Mouse (Mus musculus) limb, embryonic 15.5 days (tissue): ENCODE data around the gene Sdhaf3. TPM values are rescaled to one million over a fixed set of nuclear protein-coding genes. Genes with fewer than 3 reads are reported as not detected.

ENCODE experiments used
- ATAC-seq: fragments of 200-750 bp; cut with Nextera tagmentation; 2 replicates; pipeline ENCODE4 v1.8.0; 2017; ENCODE audit warnings: low read depth, moderate TSS enrichment; ENCODE audit not compliant: insufficient number of reproducible peaks, low FRiP score, low TSS enrichment
- H3K27ac ChIP-seq: fragments of 300-500 bp; sonication (generic); 2 replicates; pipeline ENCODE4 v1.5.1; 2015; ENCODE audit warnings: moderate library complexity, mild to moderate bottlenecking, inconsistent platforms
- H3K27me3 ChIP-seq: fragments of 300-500 bp; sonication (generic); 2 replicates; pipeline ENCODE4 v1.6.1; 2015; ENCODE audit warnings: inconsistent platforms
- H3K36me3 ChIP-seq: fragments of 300-500 bp; sonication (generic); 2 replicates; pipeline ENCODE4 v1.6.1; 2015; ENCODE audit warnings: inconsistent platforms
- H3K4me1 ChIP-seq: fragments of 300-500 bp; sonication (generic); 2 replicates; pipeline ENCODE4 v1.6.1; 2015; ENCODE audit warnings: inconsistent platforms
- H3K4me2 ChIP-seq: fragments of 300-500 bp; sonication (generic); 2 replicates; pipeline ENCODE4 v1.6.1; 2015; ENCODE audit warnings: mild to moderate bottlenecking, inconsistent platforms
- H3K4me3 ChIP-seq: fragments of 300-500 bp; sonication (generic); 2 replicates; pipeline ENCODE4 v1.5.1; 2015; ENCODE audit warnings: mild to moderate bottlenecking, inconsistent platforms
- H3K9ac ChIP-seq: fragments of 300-500 bp; sonication (generic); 2 replicates; pipeline ENCODE4 v1.6.1; 2015; ENCODE audit warnings: inconsistent platforms
- H3K9me3 ChIP-seq: fragments of 300-500 bp; sonication (generic); 2 replicates; pipeline ENCODE4 v1.6.1; 2016; ENCODE audit warnings: inconsistent platforms
- WGBS: fragments of 180-500 bp; shearing (Covaris S2); methylation state at CpG from one replicate; pipeline ENCODE4 v1.1.7; 2015; 5-methylcytosine and 5-hydroxymethylcytosine counted together
- polyA plus RNA-seq: library from polyadenylated mRNA; unstranded; fragments of >200 nt; fragmentation: Nextera tagmentation; extraction: Ambion mirVana; gene quantifications from 2 replicates; pipeline ENCODE4 v1.2.1, GENCODE M21; 2015

Gene Sdhaf3
- 4.7 and 6.0 TPM in 2 replicates for polyA plus RNA-seq

DNA sequence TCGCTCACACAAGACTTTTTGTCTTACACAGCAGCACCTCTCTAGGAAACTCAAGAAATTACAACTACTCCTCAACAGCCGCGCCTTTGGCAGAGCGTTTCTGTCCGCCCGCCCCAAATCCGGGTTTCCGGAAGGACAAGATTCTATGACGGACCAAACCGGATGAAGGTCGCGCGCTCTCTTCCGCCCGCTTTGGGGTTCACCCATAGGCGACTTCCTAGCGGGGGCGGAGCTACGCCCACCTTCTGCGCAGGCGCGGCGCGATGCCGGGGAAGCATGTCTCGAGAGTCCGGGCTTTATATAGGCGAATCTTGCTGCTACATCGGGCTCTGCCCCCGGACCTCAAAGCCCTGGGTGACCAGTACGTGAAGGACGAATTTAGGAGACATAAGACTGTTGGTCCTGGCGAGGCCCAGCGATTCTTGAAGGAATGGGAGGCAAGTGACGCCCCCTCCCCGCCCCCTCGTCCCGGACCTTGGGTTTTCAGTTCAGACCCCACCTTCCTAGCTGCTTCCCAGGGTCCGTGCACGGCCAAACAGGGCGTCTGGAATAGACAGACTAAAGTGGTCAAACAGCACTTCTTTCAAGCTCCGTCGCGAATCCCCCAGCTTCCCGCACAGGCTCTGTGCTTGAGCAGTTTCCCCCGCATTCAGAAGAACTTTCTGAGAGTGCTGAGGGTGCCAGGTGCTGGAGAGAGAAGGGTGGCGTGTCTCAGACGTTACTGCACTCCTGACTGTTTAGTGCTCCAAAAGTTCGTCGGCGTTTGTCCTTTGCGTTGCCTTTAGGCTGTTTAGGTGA lies at the start of gene Sdhaf3:
Gene Sdhaf3 (plus strand): TSS at position 241 of the 798 bp plus-strand sequence.
- whole genome bisulfite sequencing, result under 1% methylated on average over 52 of the region's 52 CpGs
- Histone ChIP-seq H3K4me1 (no peaks in the 10 kb centered on the region), H3K27me3 (no peaks in the 10 kb centered on the region), H3K9ac (peak within 1 kb of the TSS; percentile 58), H3K9me3 (no peaks in the 10 kb centered on the region), H3K27ac (peak within 1 kb of the TSS; percentile 83), H3K4me2 (peak within 1 kb of the TSS; percentile 55), H3K36me3 (no peaks in the 10 kb centered on the region), H3K4me3 (peak within 1 kb of the TSS; percentile 74)
- peak; percentile 96 for ATAC-seq

DNA sequence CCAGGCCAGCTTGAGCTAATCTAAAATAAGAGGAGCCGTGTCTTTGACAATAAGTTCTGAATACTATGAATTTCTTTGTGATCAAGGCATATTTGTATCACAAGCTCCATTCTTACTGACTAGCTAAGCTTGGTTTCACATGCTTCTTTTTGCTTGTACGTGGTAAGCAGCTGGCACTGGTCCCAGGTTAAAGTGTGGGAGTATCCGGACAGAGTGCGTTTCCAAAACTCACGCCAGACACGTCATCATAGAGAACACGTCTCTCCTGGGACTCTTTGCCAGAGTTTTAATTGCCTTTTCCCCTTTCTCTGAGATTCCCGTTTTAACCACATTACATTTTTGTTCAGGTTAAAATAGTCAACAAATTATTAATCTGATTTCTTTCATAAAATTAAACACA lies 46.2 kb upstream of the Sdhaf3 start:
- ATAC-seq, result no peak

DNA sequence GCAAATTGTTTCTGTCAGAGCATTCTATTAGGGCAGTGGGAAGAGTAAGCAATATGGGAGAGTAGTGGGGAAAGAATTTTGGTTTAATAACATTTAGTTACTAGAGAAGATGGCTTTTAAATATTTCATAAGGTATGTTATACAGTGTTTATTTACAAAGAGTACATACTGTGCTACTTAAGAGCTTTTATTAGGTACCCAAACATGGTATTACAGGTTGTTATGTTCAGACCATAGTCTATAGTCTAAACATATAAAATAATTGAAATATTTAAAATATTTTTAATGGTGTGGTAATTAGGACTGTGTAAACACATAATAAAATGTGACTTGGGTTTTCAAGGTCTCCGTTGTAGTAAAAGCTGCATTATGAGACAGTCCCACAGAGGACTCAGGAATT lies 41.5 kb upstream of the Sdhaf3 start:
- Histone ChIP-seq H3K4me3 (no peak overlapping the region), H3K36me3 (no peaks in the 10 kb centered on the region), H3K27me3 (no peaks in the 10 kb centered on the region), H3K9me3 (no peaks in the 10 kb centered on the region), H3K4me2 (no peak overlapping the region), H3K27ac (no peak overlapping the region), H3K4me1 (no peaks in the 10 kb centered on the region), H3K9ac (no peak overlapping the region)
- 0 out of 2 replicates have a peak, but pooled peaks have one; percentile 52 for ATAC-seq
- WGBS, result 42% methylated on average over 1 of the region's 1 CpGs

More for the DNA sequence above, 46.2 kb upstream of the Sdhaf3 start:
- Histone ChIP-seq H3K4me1 (no peaks in the 10 kb centered on the region), H3K27ac (no peak overlapping the region), H3K4me2 (no peak overlapping the region), H3K4me3 (no peak overlapping the region), H3K27me3 (no peaks in the 10 kb centered on the region), H3K9me3 (no peaks in the 10 kb centered on the region), H3K9ac (no peak overlapping the region), H3K36me3 (no peaks in the 10 kb centered on the region)
- WGBS, result 32% methylated on average over 8 of the region's 8 CpGs

DNA sequence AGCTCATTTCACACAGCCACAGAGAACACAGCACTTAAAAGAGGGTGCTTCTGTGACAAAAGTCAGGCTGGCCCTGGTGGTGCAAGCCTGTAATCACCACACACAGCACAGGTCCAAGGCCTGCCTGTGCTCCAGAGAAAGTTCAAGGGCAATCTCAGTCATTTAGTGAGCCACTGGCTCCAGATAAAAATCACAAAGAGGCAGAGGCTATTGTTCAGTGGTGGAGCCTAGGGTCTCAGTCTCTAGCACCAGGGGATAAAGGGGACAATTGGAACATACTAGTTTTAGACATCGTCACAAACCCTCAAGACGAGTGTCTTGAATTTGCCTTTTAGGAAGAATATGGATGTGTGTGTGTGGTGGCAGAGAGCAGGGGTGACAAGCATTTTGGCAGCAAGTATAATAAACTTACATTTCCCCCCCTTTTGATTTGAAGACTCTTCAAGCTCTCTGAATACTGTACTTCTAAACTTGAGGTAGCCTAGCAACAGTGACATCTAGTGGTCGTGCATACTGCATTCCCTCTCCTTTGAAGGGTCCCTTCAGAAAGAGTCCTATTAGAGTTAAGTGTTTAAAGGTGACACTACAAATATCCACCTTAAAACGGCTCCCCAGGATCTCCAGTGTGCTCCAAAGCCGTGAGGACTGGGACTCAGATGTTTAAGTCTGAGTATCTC lies 40.8 kb upstream of the Sdhaf3 start:
- Histone ChIP-seq H3K4me1 (no peaks in the 10 kb centered on the region), H3K27ac (0 out of 2 replicates have a peak overlapping the region, but pooled peaks have one; percentile 23), H3K9me3 (no peaks in the 10 kb centered on the region), H3K9ac (no peak overlapping the region), H3K4me2 (no peak overlapping the region), H3K36me3 (no peaks in the 10 kb centered on the region), H3K27me3 (no peaks in the 10 kb centered on the region), H3K4me3 (no peak overlapping the region)
- 38% methylated on average over 5 of the region's 5 CpGs for WGBS
- no peak for ATAC-seq

DNA sequence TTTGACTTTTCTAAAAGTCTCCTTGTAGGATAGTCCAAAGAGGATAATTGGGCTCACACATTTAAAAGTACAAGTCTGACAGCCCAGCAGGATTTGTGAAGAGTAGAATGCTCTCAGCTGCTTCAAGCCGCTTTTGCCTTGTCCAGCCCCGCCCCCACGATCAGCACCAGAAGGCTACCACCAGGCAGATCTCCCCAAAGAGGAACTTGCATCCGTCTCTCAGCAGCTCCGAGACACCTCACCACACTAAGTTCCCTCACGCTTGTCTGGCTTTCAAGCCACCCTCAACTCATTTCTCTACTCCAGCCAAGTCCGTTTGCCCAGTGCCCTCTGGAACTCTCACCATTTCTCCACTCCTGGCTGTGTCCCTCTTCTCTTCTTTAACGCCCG lies 40.3 kb upstream of the Sdhaf3 start:
- Histone ChIP-seq H3K9me3 (no peaks in the 10 kb centered on the region), H3K9ac (no peak overlapping the region), H3K4me1 (no peaks in the 10 kb centered on the region), H3K4me3 (no peak overlapping the region), H3K4me2 (no peak overlapping the region), H3K27ac (no peak overlapping the region), H3K27me3 (no peaks in the 10 kb centered on the region), H3K36me3 (no peaks in the 10 kb centered on the region)
- WGBS, result 57% methylated on average over 9 of the region's 9 CpGs
- no peak for ATAC-seq

DNA sequence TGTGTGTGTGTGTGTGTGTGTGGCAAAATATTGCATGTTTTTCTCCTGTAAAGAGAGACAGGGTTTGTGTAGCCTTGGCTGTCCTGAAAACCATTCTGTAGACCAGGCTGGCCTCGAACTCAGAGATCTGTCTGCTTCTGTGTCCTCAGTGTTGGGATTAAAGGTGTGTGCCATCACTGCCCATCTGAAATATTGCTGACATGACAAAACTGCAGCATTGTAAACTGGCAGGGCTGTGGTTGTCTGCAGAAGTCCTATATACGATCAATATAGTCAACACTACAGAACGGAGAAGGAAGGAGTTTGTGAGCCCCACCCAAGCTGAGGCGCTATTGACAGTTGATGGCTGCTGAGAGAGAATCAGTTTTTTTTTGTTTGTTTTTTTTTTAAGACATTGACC lies 38.5 kb upstream of the Sdhaf3 start:
- Histone ChIP-seq H3K27me3 (no peaks in the 10 kb centered on the region), H3K9me3 (no peaks in the 10 kb centered on the region), H3K4me3 (no peak overlapping the region), H3K4me2 (no peak overlapping the region), H3K4me1 (no peaks in the 10 kb centered on the region), H3K27ac (no peak overlapping the region), H3K9ac (no peak overlapping the region), H3K36me3 (no peaks in the 10 kb centered on the region)
- 91% methylated on average over 4 of the region's 4 CpGs for WGBS
- no peak for ATAC-seq

DNA sequence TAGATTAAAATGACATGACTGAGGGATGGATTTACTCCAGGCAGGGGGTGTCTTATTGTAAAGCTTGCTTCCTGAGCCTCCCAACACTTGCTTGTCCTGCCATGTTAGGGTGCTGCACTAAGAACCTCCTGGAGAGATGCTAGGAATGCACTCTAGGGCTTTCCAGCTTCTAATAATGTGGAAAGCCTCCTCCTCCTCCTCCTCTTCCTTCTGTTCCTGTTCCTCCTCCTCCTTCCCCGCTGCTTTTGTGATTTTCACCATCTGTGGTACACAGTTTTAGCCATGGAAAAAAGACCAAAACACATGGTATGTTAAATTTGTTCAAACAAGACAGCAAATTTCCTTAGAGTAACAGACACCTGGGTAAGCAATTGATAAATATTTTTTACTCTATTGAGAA lies 30.5 kb upstream of the Sdhaf3 start:
- Histone ChIP-seq H3K9me3 (no peaks in the 10 kb centered on the region), H3K4me1 (0 out of 2 replicates have a peak, but pooled peaks cover 2% of the 10 kb centered on the region), H3K27ac (no peak overlapping the region), H3K4me2 (no peak overlapping the region), H3K27me3 (no peaks in the 10 kb centered on the region), H3K36me3 (no peaks in the 10 kb centered on the region), H3K9ac (no peak overlapping the region), H3K4me3 (no peak overlapping the region)
- no peak for ATAC-seq
- 50% methylated on average over 1 of the region's 1 CpGs for WGBS

DNA sequence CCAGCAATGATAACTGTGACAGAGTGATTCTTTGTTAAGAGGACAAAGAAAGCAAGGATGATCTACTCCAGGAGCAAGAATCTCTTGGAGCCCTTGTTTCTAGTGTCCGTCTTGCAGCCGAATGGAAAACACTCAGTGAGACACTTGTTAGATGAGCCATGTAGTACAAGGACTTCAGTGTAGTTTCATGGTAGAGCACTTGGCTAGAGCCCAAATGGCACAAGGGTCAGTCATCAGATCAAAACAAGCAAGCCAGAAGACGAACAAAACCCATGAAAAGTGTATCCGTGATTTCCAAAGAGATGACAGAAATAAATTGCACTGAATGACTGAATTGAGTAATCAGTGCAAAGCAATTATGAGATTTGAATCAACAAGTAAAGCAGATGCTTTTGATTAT lies 25.0 kb upstream of the Sdhaf3 start:
- Histone ChIP-seq H3K4me3 (no peak overlapping the region), H3K9ac (no peak overlapping the region), H3K4me2 (no peak overlapping the region), H3K9me3 (no peaks in the 10 kb centered on the region), H3K27me3 (no peaks in the 10 kb centered on the region), H3K27ac (no peak overlapping the region), H3K36me3 (no peaks in the 10 kb centered on the region), H3K4me1 (0 out of 2 replicates have a peak, but pooled peaks cover 2% of the 10 kb centered on the region)
- 86% methylated on average over 4 of the region's 4 CpGs for WGBS
- ATAC-seq, result no peak

DNA sequence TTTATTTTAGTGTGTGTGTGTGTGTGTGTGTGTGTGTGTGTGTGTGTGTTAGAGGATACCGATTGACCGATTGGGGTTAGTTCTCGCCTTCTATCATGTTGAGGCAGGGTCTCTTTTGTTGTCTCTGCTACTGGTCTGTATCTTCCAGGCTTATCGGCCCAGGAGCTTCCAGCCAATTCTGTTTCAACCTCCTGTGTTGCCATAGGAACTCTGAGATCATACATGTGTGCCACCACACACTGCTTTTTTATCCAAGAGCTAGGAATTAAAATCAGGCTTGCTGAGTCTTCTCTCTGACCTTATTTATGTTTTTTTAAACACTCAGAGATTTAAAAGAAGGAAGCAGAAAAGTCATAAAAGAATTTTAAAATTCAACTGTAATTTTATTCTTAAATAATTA lies 24.3 kb upstream of the Sdhaf3 start:
- WGBS, result 85% methylated on average over 4 of the region's 4 CpGs
- no peak overlapping the region for H3K4me2 ChIP-seq

DNA sequence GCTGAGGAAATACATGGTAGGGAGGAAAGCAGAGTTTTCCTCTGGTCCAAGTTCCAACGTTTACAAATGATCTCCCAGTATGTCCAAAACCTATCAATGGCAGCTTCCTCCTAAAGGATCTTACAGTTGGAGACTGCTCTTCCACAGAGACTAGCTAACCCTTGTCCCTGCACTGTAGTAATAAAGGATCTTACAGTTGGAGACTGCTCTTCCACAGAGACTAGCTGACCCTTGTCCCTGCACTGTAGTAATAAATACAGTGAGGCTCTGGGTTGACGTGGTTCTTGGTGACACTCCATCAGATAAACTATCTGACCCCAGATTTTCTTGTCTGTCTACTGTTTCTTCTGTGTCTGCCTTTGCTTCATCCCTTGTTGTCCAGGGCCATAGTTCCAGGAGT lies 15.0 kb upstream of the Sdhaf3 start:
- Histone ChIP-seq H3K27me3 (no peaks in the 10 kb centered on the region), H3K27ac (no peak overlapping the region), H3K4me1 (no peaks in the 10 kb centered on the region), H3K9ac (no peak overlapping the region), H3K4me2 (no peak overlapping the region), H3K9me3 (no peaks in the 10 kb centered on the region), H3K36me3 (no peaks in the 10 kb centered on the region), H3K4me3 (no peak overlapping the region)
- no peak for ATAC-seq
- WGBS, result 63% methylated on average over 2 of the region's 2 CpGs

More for the DNA sequence above, 24.3 kb upstream of the Sdhaf3 start:
- H3K9ac ChIP-seq, result no peak overlapping the region
- H3K4me3 ChIP-seq, result no peak overlapping the region
- H3K27ac ChIP-seq, result no peak overlapping the region
- no peaks in the 10 kb centered on the region for H3K9me3 ChIP-seq
- H3K4me1 ChIP-seq, result 0 out of 2 replicates have a peak, but pooled peaks cover 2% of the 10 kb centered on the region
- ATAC-seq, result no peak
- H3K36me3 ChIP-seq, result no peaks in the 10 kb centered on the region
- no peaks in the 10 kb centered on the region for H3K27me3 ChIP-seq

DNA sequence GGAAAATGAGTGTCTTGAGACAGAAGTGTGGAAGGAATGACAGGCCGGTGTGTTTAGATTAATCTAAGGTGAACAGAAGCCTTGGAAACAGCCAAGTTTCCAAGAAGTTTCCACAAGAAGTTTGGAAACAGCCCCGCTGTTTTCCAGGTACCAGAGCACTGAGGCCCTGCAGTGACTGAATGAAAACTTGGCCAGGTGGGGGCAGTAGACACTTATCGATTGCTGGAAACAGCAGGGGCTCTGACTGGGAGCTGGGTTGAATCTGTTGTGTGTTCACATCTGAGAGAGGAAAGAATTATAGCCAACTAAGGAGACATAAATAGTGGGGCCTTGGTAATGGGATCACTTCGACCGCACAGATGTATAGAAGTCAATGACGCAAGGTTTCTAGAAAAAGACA lies 13.0 kb upstream of the Sdhaf3 start:
- no peak overlapping the region for H3K4me2 ChIP-seq
- H3K9ac ChIP-seq, result no peak overlapping the region
- no peak overlapping the region for H3K27ac ChIP-seq
- H3K4me3 ChIP-seq, result no peak overlapping the region
- H3K27me3 ChIP-seq, result no peaks in the 10 kb centered on the region
- H3K36me3 ChIP-seq, result no peaks in the 10 kb centered on the region
- 43% methylated on average over 6 of the region's 6 CpGs for WGBS
- no peaks in the 10 kb centered on the region for H3K4me1 ChIP-seq
- no peak for ATAC-seq
- H3K9me3 ChIP-seq, result no peaks in the 10 kb centered on the region

DNA sequence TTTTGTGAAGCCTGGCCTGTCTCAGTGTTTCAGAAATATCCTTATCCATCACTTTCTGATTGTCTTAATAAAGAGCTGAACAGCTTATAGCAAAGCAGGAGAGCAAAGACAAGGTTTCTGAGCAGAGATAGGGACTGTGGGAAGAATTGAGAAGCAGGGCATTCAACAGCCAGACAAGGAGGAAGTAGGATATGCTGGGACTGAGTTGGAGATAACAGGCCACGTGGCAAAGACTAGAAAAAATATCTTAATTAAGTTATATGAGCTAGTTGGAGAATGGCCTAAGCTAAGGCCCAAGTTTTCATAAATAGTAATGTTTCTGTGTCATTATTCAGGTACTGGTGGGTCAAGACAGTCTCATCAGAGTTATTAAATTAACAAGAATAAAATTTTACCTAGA lies 8.2 kb upstream of the Sdhaf3 start:
- no peak for ATAC-seq
- no peak overlapping the region for H3K4me3 ChIP-seq
- no peak overlapping the region for H3K9ac ChIP-seq
- H3K27me3 ChIP-seq, result no peaks in the 10 kb centered on the region
- H3K4me1 ChIP-seq, result no peaks in the 10 kb centered on the region
- H3K27ac ChIP-seq, result no peak overlapping the region
- WGBS, result 11% methylated on average over 1 of the region's 1 CpGs
- H3K4me2 ChIP-seq, result no peak overlapping the region
- H3K36me3 ChIP-seq, result no peaks in the 10 kb centered on the region
- H3K9me3 ChIP-seq, result no peaks in the 10 kb centered on the region
